Mouse (Mus musculus) right cerebral cortex, postnatal 36 days (tissue): ENCODE results near the gene Hpgds.
A peak's percentile ranks its signal among the peaks of the same experiment; 100 is the strongest.

Experiments used
- DNase-seq, 2 experiments: peaks; one replicate each; pipeline ENCODE4 v3.0.0; 2022; ENCODE audit warnings: low spot score in 2 of 2, mixed read lengths in 1 of 2

Hpgds gene

DNA sequence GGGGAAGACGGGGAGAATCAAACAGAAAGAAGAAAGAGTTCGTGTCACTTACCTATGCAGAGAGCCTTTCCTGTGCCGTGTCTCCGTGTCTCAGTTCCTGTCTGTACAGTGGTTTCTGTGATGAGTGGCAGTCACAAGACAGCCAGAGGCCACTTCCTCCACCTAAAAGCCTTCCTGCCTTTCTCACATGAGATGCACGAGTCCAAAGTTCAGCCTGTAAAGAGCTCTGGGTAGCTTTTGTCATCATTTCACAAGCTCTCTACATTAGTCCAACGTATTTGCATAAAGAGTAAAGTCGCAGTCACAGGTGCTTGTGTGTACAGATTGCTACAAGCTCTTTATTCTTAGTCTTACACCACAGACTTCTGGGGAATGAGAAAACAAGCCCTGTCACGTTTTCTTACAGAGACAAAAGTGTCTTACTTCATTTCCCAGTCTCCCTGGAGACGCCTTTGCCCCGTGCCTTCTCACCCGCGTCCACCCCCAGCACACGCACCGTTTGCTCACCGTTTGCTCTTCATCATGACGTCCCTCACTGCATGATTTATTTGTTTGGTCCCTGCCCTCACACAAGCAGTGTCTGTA is at the start of gene Hpgds:
Hpgds (minus strand) TSS at position 288 of the 585 bp plus-strand sequence.
- no peak for DNase-seq

GRCm38 (mm10) chr6:65164977-65165376 is 20.3 kb upstream of the Hpgds start:
- DNase-seq = no peak

GRCm38 (mm10) chr6:65164137-65164536 is 19.4 kb upstream of the Hpgds start:
- peak; percentile 11 to 16 for DNase-seq

GRCm38 (mm10) chr6:65159381-65159942 is 14.8 kb upstream of the Hpgds start:
- no peak for DNase-seq

DNA sequence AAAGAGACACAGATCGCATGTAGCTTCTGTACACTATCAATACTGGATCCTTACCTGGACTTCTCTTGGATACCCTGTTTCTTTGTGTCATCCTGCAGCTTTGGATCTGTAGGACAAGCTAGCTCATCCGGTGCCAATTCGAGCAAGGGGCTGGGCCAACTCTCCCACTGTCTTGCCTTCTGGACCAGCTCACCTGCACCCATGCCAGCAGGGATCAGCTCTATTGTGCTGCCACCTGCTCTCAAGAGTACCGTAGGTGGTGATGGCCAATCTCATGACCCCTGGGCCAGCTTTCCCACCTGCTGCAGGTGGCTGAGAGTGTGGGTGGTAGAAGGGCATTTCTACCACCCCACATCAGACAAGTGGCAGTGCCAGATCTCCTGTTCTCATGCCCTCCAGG is 12.3 kb upstream of the Hpgds start:
- no peak for DNase-seq

GRCm38 (mm10) chr6:65153570-65153969 is 8.9 kb upstream of the Hpgds start:
- DNase-seq = no peak

GRCm38 (mm10) chr6:65150703-65151102 is 6.0 kb upstream of the Hpgds start:
- DNase-seq = no peak

DNA sequence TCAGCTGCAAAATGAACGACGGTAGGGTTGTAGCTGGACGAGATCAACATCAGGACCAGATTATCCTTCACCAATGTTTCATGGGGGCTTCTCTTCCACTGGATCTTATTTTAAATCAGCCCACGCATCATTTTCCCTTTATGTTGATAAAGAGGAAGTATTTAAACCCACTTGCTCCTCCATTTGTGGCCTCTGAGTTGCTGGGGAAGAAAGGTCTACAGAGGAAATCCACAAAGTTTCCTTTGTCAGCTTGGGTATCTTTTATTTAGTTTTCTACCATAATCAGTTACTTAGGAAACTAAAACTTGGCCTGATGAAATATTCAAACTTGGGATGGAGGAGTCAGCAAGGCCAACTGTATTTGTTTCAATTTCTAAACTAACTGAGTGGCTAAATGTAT is 1.7 kb upstream of the Hpgds start:
- no peak for DNase-seq

GRCm38 (mm10) chr6:65142316-65142715 is 2.4 kb downstream of the Hpgds start:
- no peak for DNase-seq

GRCm38 (mm10) chr6:65140750-65141243 is 3.9 kb downstream of the Hpgds start:
- DNase-seq = no peak

GRCm38 (mm10) chr6:65140082-65140749 is 4.5 kb downstream of the Hpgds start:
- no peak for DNase-seq

GRCm38 (mm10) chr6:65138243-65138642 is 6.5 kb downstream of the Hpgds start:
- DNase-seq = no peak

DNA sequence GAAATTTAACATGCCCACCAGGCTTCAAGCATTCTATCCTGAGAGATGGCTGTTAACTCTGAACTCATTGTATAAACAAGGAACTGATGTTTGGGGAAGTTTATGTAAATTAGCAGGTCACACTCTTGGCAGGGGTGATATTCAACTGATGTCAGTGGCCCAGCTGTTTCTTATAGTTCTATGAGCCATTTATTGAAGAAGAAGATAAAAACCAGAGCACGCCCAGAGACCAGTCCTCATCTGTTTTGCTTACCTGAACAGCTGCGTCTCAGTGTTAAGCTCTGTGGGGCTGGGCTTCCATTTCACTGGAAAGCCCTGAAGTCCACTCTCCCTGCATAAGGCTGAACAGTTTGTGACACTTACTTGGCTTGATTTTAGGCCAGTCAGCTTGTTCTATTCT is 6.9 kb downstream of the Hpgds start:
- no peak for DNase-seq

- DNase-seq = no peak
Observed at GRCm38 (mm10) chr6:65132376-65132775, 12.3 kb downstream of the Hpgds start.

- DNase-seq = peak in 1 of 2 experiments; percentile 18
Observed at GRCm38 (mm10) chr6:65126074-65126726, 18.5 kb downstream of the Hpgds start.

DNA sequence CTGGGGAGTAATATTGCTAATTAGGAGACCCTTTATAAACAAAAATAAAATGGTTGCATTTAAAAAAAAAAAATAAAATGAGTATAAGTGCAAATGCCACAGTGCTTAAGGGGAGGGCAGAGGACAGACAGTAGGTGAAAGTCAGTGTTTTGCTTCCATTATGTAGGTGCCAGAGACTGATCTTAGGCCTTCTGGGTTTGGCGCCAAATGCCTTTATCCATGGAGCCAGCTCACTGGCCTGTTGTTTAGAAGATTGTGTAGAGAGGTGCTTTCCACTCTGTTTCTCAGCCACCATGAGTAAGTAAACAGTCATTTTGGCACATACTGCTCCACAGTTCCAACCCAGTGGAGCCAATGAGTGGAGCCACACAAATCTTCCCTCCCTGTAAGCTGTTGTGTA is 27.2 kb downstream of the Hpgds start:
- DNase-seq = no peak

DNA sequence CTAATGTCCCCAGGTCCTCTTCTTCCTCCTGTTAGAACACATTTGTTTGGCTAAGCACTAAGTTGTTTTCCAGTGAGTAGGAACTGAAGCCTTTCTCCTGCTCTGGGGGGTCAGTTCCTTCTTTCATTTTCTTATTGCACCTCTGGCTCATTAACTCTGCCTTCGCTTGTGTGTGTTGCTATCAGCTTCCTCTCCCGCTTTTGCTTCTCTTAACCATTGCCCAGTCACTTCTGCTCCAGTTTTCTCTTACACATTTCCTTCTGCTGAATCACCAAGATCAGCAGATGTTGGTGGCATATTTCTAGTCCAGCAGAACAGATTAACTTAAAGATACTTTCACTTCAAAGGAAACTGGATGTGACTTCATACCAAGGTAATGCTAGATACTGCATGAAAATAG is 29.8 kb downstream of the Hpgds start:
- no peak for DNase-seq

DNA sequence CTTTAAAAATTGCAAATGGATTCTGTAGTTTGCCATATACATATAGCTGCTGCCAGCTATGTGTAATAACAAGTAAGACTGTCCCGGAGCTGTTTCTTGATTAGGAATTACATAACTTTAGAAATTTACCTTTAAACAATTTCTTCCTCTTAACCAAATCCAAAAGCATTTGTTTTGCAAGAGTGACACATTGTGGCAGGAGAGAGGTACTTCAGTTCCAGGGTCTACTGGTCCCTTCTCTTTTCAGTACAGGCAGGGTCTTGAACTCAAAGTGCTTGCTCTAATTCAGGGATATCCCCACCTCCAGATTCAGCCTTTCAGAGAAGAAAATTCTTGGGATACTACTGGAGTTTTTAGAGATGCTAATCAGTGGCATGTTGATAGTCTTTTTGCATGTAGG is 65.6 kb downstream of the Hpgds start:
- no peak for DNase-seq

DNA sequence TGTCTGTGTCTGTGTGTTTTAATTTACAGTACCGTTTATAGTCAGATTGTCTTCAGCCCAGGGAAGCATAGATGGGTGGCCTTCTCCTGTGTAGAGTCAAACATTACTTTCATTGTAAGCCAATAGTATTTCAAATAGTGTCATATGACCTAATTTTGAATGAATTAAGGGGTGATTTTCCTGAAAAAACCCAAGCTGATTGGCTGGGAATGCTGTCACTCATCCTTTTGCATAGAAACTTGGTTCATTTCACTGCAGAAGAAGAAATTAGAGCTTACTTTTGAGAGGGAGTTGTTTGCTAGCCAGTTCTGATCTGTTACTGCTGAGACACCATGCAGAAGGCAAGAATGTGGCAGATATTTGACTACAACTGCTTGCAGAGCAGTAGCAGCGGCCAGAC is 69.5 kb downstream of the Hpgds start:
- no peak for DNase-seq
